Mouse (Mus musculus) intestine, postnatal 0 days (tissue): ENCODE measurements around the gene Iqschfp. TPM values are rescaled to one million over a fixed set of nuclear protein-coding genes. Genes with fewer than 3 reads are reported as not detected.

Source experiments
- ATAC-seq: fragments of 200-750 bp; cut with Nextera tagmentation; 2 replicates; pipeline ENCODE4 v1.8.0; 2017; ENCODE audit warnings: mild to moderate bottlenecking, moderate TSS enrichment, moderate library complexity
- H3K27ac ChIP-seq: fragments of 300-500 bp; sonication (generic); 2 replicates; pipeline ENCODE4 v1.5.1; 2014; ENCODE audit warnings: mild to moderate bottlenecking, low read depth, low read length, moderate library complexity
- H3K27me3 ChIP-seq: fragments of 300-500 bp; sonication (generic); replicated peaks from 2 replicates; pipeline ENCODE4 v1.6.1; 2014; ENCODE audit warnings: low read length, mixed read lengths; ENCODE audit not compliant: control insufficient read depth, insufficient read depth
- H3K36me3 ChIP-seq: fragments of 300-500 bp; sonication (generic); 2 replicates; pipeline ENCODE4 v1.6.1; 2014; ENCODE audit warnings: mild to moderate bottlenecking, moderate library complexity; ENCODE audit not compliant: control insufficient read depth, insufficient read depth
- H3K4me1 ChIP-seq: fragments of 300-500 bp; sonication (generic); replicated peaks from 2 replicates; pipeline ENCODE4 v1.6.1; 2014; ENCODE audit warnings: antibody characterized with exemption, low read length, mixed read lengths; ENCODE audit not compliant: control insufficient read depth, insufficient read depth
- H3K4me2 ChIP-seq: fragments of 300-500 bp; sonication (generic); replicated peaks from 2 replicates; pipeline ENCODE4 v1.6.1; 2014; ENCODE audit warnings: low read depth, mild to moderate bottlenecking, moderate library complexity
- H3K4me3 ChIP-seq: fragments of 300-500 bp; sonication (generic); 2 replicates; pipeline ENCODE4 v1.5.1; 2014; ENCODE audit warnings: low read depth, low read length
- H3K9ac ChIP-seq: fragments of 300-500 bp; sonication (generic); 2 replicates; pipeline ENCODE4 v1.6.1; 2014; ENCODE audit warnings: mild to moderate bottlenecking, low read depth, low read length
- H3K9me3 ChIP-seq: fragments of 300-500 bp; sonication (generic); 2 replicates; pipeline ENCODE4 v1.6.1; 2016; ENCODE audit warnings: mixed run types; ENCODE audit not compliant: control insufficient read depth
- CTCF ChIP-seq: sonication (generic); IDR thresholded peaks from 2 replicates; pipeline ENCODE4 v1.5.1; 2016; ENCODE audit warnings: low read depth, mild to moderate bottlenecking, control low read depth, antibody characterized with exemption, moderate library complexity
- WGBS: fragments of 180-500 bp; shearing (Covaris S2); extraction: QIAGEN DNeasy Blood & Tissue Kit; methylation state at CpG from one replicate; pipeline ENCODE4 v1.1.7; 2014; 5-methylcytosine and 5-hydroxymethylcytosine counted together
- polyA plus RNA-seq: library from polyadenylated mRNA; unstranded; fragments of >200 nt; fragmentation: Nextera tagmentation; extraction: Ambion mirVana; gene quantifications from 2 replicates; pipeline ENCODE4 v1.2.1, GENCODE M21; 2015

The Iqschfp gene
- polyA plus RNA-seq, 1 experiment from 2014 or later = 0.37 TPM

GRCm38 (mm10) chr3:67918634-67919259 is 26.7 kb downstream of the Iqschfp start:
- Histone ChIP-seq H3K27me3 (no peaks in the 10 kb centered on the region), H3K9me3 (no peaks in the 10 kb centered on the region), H3K4me1 (no peaks in the 10 kb centered on the region), H3K4me3 (no peak overlapping the region), H3K36me3 (no peaks in the 10 kb centered on the region), H3K27ac (no peak overlapping the region), H3K9ac (no peak overlapping the region), H3K4me2 (no peak overlapping the region)
- 68% methylated on average over 8 of the region's 8 CpGs for WGBS
- no peak for ATAC-seq
- no peak for TF ChIP-seq CTCF

- Histone ChIP-seq H3K4me2 (no peak overlapping the region), H3K9ac (no peak overlapping the region), H3K27me3 (no peaks in the 10 kb centered on the region), H3K27ac (no peak overlapping the region), H3K9me3 (no peaks in the 10 kb centered on the region), H3K36me3 (no peaks in the 10 kb centered on the region), H3K4me3 (no peak overlapping the region), H3K4me1 (no peaks in the 10 kb centered on the region)
- no peak for ATAC-seq
- no peak for TF ChIP-seq CTCF
- 80% methylated on average over 4 of the region's 4 CpGs for WGBS
These were observed 31.1 kb downstream of the Iqschfp start for GRCm38 (mm10) chr3:67923095-67923494.

- TF ChIP-seq CTCF = no peak
- Histone ChIP-seq H3K4me3 (no peak overlapping the region), H3K4me1 (no peaks in the 10 kb centered on the region), H3K9me3 (no peaks in the 10 kb centered on the region), H3K27me3 (no peaks in the 10 kb centered on the region), H3K9ac (no peak overlapping the region), H3K36me3 (no peaks in the 10 kb centered on the region), H3K4me2 (no peak overlapping the region), H3K27ac (no peak overlapping the region)
- no peak for ATAC-seq
- 64% methylated on average over 2 of the region's 2 CpGs for WGBS
These were observed 33.4 kb downstream of the Iqschfp start for GRCm38 (mm10) chr3:67925453-67925852.

- no peak for ATAC-seq
- WGBS = 76% methylated on average over 10 of the region's 10 CpGs
These were observed 38.5 kb downstream of the Iqschfp start for GRCm38 (mm10) chr3:67930424-67931133.

GRCm38 (mm10) chr3:67931181-67931580 is 39.1 kb downstream of the Iqschfp start:
- no peaks in the 10 kb centered on the region for H3K4me1 ChIP-seq
- no peaks in the 10 kb centered on the region for H3K9me3 ChIP-seq
- H3K36me3 ChIP-seq = no peaks in the 10 kb centered on the region
- H3K27ac ChIP-seq = no peak overlapping the region
- no peak overlapping the region for H3K4me3 ChIP-seq
- H3K9ac ChIP-seq = no peak overlapping the region
- TF ChIP-seq CTCF = no peak
- no peaks in the 10 kb centered on the region for H3K27me3 ChIP-seq
- 95% methylated on average over 8 of the region's 8 CpGs for WGBS
- ATAC-seq = no peak
- H3K4me2 ChIP-seq = no peak overlapping the region

More at GRCm38 (mm10) chr3:67930424-67931133, 38.5 kb downstream of the Iqschfp start:
- no peak overlapping the region for H3K4me3 ChIP-seq
- no peaks in the 10 kb centered on the region for H3K27me3 ChIP-seq
- no peak overlapping the region for H3K27ac ChIP-seq
- H3K9me3 ChIP-seq = no peaks in the 10 kb centered on the region
- no peak for TF ChIP-seq CTCF
- H3K9ac ChIP-seq = no peak overlapping the region
- no peak overlapping the region for H3K4me2 ChIP-seq
- no peaks in the 10 kb centered on the region for H3K4me1 ChIP-seq
- no peaks in the 10 kb centered on the region for H3K36me3 ChIP-seq

GRCm38 (mm10) chr3:67931914-67932313 is 39.9 kb downstream of the Iqschfp start:
- H3K9me3 ChIP-seq = no peaks in the 10 kb centered on the region
- no peaks in the 10 kb centered on the region for H3K36me3 ChIP-seq
- H3K4me3 ChIP-seq = no peak overlapping the region
- H3K27me3 ChIP-seq = no peaks in the 10 kb centered on the region
- H3K27ac ChIP-seq = no peak overlapping the region
- no peak overlapping the region for H3K9ac ChIP-seq
- TF ChIP-seq CTCF = no peak
- ATAC-seq = no peak
- H3K4me1 ChIP-seq = no peaks in the 10 kb centered on the region
- WGBS = 68% methylated on average over 3 of the region's 3 CpGs
- H3K4me2 ChIP-seq = no peak overlapping the region
